Mouse (Mus musculus) thymus, postnatal 25 days (tissue): ENCODE measurements around the gene Cbx1.
"Not testable (repeated sequence)": the region's sequence is repeated elsewhere in the genome, so short reads cannot be mapped to it uniquely, and the experiment has no call there.

Experiments
- DNase-seq: peaks from one replicate; pipeline ENCODE4 v3.0.0; 2022

Cbx1 gene

GRCm38 (mm10) chr11:96839877-96840276 lies 51.0 kb downstream of the Cbx1 start:
- DNase-seq = no peak

DNA sequence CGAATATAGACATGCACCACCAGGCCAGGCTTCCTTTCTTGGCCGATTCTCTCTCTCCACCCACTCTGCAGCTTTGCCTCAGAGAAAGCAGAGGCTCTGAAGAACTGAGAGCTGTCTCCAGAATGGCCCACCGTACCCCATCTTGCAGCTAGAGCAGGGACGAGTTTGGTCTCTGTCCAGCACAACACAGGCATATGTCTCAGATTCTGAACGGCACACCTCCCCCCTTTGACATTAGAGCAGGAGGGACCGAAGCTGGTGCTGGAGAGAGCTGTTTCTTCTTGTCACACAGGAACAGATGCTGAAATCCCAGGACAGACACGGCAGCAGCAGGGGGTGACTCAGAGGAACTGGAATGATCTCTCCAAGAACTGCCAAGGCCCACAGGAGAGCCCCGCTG lies 51.4 kb downstream of the Cbx1 start:
- DNase-seq = no peak

DNA sequence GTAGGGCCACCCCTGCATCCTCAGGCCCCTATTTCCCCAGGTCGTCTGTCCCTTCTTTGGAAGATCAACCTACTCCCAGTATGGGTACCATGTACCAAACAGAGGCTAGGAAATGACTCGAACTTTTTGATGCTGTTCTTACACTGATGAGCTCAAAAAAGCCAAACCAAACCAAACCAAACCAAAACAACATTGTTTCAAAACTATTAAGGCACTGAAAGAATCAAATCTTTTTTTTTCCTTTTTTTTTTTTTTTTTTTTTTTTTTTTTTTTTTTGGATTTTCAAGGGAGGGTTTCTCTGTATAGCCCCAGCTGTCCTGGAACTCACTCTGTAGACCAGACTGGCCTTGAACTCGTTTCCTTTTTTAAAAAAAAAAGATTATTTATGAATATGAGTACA lies 54.7 kb downstream of the Cbx1 start:
- DNase-seq = no peak

- DNase-seq = no peak
These were observed 58.3 kb downstream of the Cbx1 start for GRCm38 (mm10) chr11:96847240-96847639.

DNA sequence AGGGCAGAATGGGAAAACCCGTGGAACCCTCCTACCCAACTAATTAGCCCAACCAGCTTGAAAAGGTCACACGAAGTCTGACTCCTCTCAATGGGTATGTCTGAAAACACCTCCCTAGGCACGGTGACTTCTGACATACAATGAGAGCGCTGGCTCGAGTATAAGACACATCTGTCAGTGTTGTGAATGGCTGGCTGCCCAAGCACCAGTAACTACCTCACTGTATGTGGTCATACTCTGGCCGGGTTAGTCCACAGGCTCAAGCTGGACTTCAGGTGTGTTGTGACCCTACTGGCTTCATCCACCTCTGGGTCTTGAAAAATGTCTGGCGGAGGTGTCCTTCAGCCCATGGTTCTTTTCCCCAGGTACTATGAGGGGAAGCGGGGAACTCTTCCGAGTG lies 59.8 kb downstream of the Cbx1 start:
- DNase-seq = no peak

- DNase-seq = not testable (repeated sequence)
These were observed 60.2 kb downstream of the Cbx1 start for GRCm38 (mm10) chr11:96849145-96849544.

- no peak for DNase-seq
These were observed 60.9 kb downstream of the Cbx1 start, which contains the start of gene Copz2 for GRCm38 (mm10) chr11:96849681-96850467. Gene Copz2, plus strand, starts transcription at chr11:96849870.

- DNase-seq = no peak
These were observed 68.5 kb downstream of the Cbx1 start for GRCm38 (mm10) chr11:96857446-96857845.
